Comparison of ENCODE assay signal across 21 mouse cellular contexts in genomic region chr7:138672959-138673358, GRCm38 (mm10).
DNase-seq lines count a peak whose midpoint lies in the region; ATAC-seq lines count a peak whose summit lies in the region.
"Had no signal": no experiment of that assay in that cellular context is flagged by ENCODE, and none has a peak within 500 bp of the region (broad histone marks: within the 10 kb centered on the region; RNA-seq: fewer than 3 reads in every experiment).

No protein-coding gene starts in this region.

- peaks cover 32% of the 10 kb centered on the region for H3K4me1 ChIP-seq in forebrain, embryonic 13.5 days
- no peaks in the 10 kb centered on the region for H3K4me1 ChIP-seq in forebrain, embryonic 11.5 days (replicated peaks; ENCODE audit: control insufficient read depth, insufficient read depth, low read length)
- H3K4me1 ChIP-seq in forebrain, embryonic 14.5 days (ENCODE audit: control insufficient read depth, insufficient read depth, low read length) = peaks cover 12% of the 10 kb centered on the region
- H3K4me1 ChIP-seq: heart, embryonic 10.5 days; heart, embryonic 15.5 days had no signal

- H3K27ac ChIP-seq in forebrain, embryonic 13.5 days = peak overlapping the region; percentile 23; the same call in 1 of the 2 replicates
- no peak overlapping the region for H3K27ac ChIP-seq in forebrain, embryonic 11.5 days (ENCODE audit: low read depth, low read length)
- peak overlapping the region; percentile 11; the same call in 1 of the 2 replicates for H3K27ac ChIP-seq in forebrain, embryonic 14.5 days (ENCODE audit: low read depth, low read length)
- H3K27ac ChIP-seq: embryonic facial prominence, embryonic 13.5 days; gastrocnemius, adult 2 months; heart, embryonic 10.5 days; heart, embryonic 15.5 days; hindbrain, embryonic 15.5 days had no signal

- peak; percentile 79 for ATAC-seq in forebrain, embryonic 13.5 days
- ATAC-seq in forebrain, embryonic 11.5 days (replicated peaks; ENCODE audit: low FRiP score) = no peak
- ATAC-seq in forebrain, embryonic 14.5 days = peak; percentile 75
- ATAC-seq: activated CD4-positive, CD25-positive, alpha-beta regulatory T cell, adult 4 months; intestine, embryonic 16.5 days had no signal

- H3K36me3 ChIP-seq in forebrain, embryonic 13.5 days (ENCODE audit: poor library complexity, severe bottlenecking) = no peaks in the 10 kb centered on the region
- no peaks in the 10 kb centered on the region for H3K36me3 ChIP-seq in forebrain, embryonic 11.5 days (ENCODE audit: control insufficient read depth, insufficient read depth, low read length)
- H3K36me3 ChIP-seq in forebrain, embryonic 14.5 days (ENCODE audit: control insufficient read depth, insufficient read depth, low read length) = no peaks in the 10 kb centered on the region
- H3K36me3 ChIP-seq: embryonic facial prominence, embryonic 13.5 days; heart, embryonic 10.5 days; heart, embryonic 15.5 days; hindbrain, embryonic 15.5 days had no signal

- no peak overlapping the region for H3K9ac ChIP-seq in forebrain, embryonic 13.5 days
- H3K9ac ChIP-seq in forebrain, embryonic 11.5 days (ENCODE audit: low read length) = no peak overlapping the region
- 0 out of 2 replicates have a peak overlapping the region, but pooled peaks have one; percentile 0 for H3K9ac ChIP-seq in forebrain, embryonic 14.5 days (ENCODE audit: low read length)
- H3K9ac ChIP-seq: embryonic facial prominence, embryonic 13.5 days; heart, embryonic 15.5 days; hindbrain, embryonic 15.5 days had no signal

- no peak overlapping the region for H3K4me3 ChIP-seq in forebrain, embryonic 13.5 days
- no peak overlapping the region for H3K4me3 ChIP-seq in forebrain, embryonic 11.5 days (ENCODE audit: low read depth, low read length)
- no peak overlapping the region for H3K4me3 ChIP-seq in forebrain, embryonic 14.5 days (ENCODE audit: low read depth, low read length)
- H3K4me3 ChIP-seq: embryonic facial prominence, embryonic 13.5 days; gastrocnemius, adult 2 months; heart, embryonic 10.5 days; heart, embryonic 15.5 days; hindbrain, embryonic 15.5 days had no signal

- H3K4me2 ChIP-seq in forebrain, embryonic 13.5 days = no peak overlapping the region
- H3K4me2 ChIP-seq in forebrain, embryonic 11.5 days (ENCODE audit: low read depth, low read length, severe bottlenecking) = no peak overlapping the region
- no peak overlapping the region for H3K4me2 ChIP-seq in forebrain, embryonic 14.5 days (ENCODE audit: low read length)
- H3K4me2 ChIP-seq: embryonic facial prominence, embryonic 13.5 days; heart, embryonic 15.5 days; hindbrain, embryonic 15.5 days had no signal

- no peaks in the 10 kb centered on the region for H3K27me3 ChIP-seq in forebrain, embryonic 13.5 days
- no peaks in the 10 kb centered on the region for H3K27me3 ChIP-seq in forebrain, embryonic 11.5 days (ENCODE audit: control insufficient read depth, insufficient read depth, low read length)
- H3K27me3 ChIP-seq in forebrain, embryonic 14.5 days (replicated peaks; ENCODE audit: control insufficient read depth, insufficient read depth, low read length) = no peaks in the 10 kb centered on the region
- H3K27me3 ChIP-seq: embryonic facial prominence, embryonic 13.5 days; hindbrain, embryonic 15.5 days had no signal

- WGBS in forebrain, embryonic 13.5 days = 19% methylated on average over 1 of the region's 1 CpGs
- 58% methylated on average over 1 of the region's 1 CpGs for WGBS in forebrain, embryonic 11.5 days
- WGBS in forebrain, embryonic 14.5 days = 15% methylated on average over 1 of the region's 1 CpGs

- DNase-seq in forebrain, embryonic 11.5 days (ENCODE audit: low spot score) = no peak
- peak; percentile 12 for DNase-seq in layer of hippocampus, adult 9-11 months
- DNase-seq in layer of hippocampus, postnatal 10 days (ENCODE audit: low spot score in 2 of 2) = no peak
- no peak for DNase-seq in forebrain, embryonic 14.5 days (ENCODE audit: low spot score)
- DNase-seq in gastrocnemius, postnatal 4 days (ENCODE audit: low spot score in 2 of 2) = no peak
- no peak for DNase-seq in left cerebral cortex, adult 18-20 months (ENCODE audit: low spot score in 2 of 2)
- DNase-seq: adrenal gland, postnatal 14 days; cerebellum, adult 18-20 months; cerebellum, adult 9-11 months; cerebellum, postnatal 36 days; gastrocnemius, adult 2 months; gastrocnemius, postnatal 25 days; heart, adult 18-20 months; heart, postnatal 14 days had no signal

- no peaks in the 10 kb centered on the region for H3K9me3 ChIP-seq in forebrain, embryonic 13.5 days (replicated peaks)
- H3K9me3 ChIP-seq in forebrain, embryonic 11.5 days (ENCODE audit: control insufficient read depth, low read length) = no peaks in the 10 kb centered on the region
- no peaks in the 10 kb centered on the region for H3K9me3 ChIP-seq in forebrain, embryonic 14.5 days (replicated peaks; ENCODE audit: control insufficient read depth, low read length)
- H3K9me3 ChIP-seq: embryonic facial prominence, embryonic 13.5 days; heart, embryonic 10.5 days; heart, embryonic 15.5 days; hindbrain, embryonic 15.5 days had no signal
